Mouse (Mus musculus): ENCODE data around the gene Olfr1018. TPM values are rescaled to one million over a fixed set of nuclear protein-coding genes. Genes with fewer than 3 reads are reported as not detected.

The Olfr1018 gene
- polyA plus RNA-seq (2012; ENCODE audit: insufficient read depth, insufficient read length, low replicate concordance, missing spikeins), result not detected in 2 replicates

- TF ChIP-seq POLR2A (IDR thresholded peaks at IDR 0.05; ENCODE audit: insufficient read depth, low read depth, low read length) (no peak), CTCF (IDR thresholded peaks at IDR 0.05; ENCODE audit: insufficient read depth, low read depth, low read length) (no peak)
- Histone ChIP-seq H3K27ac (ENCODE audit: insufficient read depth, low read depth, low read length) (no peak within 1 kb of the TSS), H3K4me1 (ENCODE audit: control insufficient read depth, insufficient read depth, low read length) (no peaks in the 10 kb centered on the region), H3K4me3 (ENCODE audit: insufficient read depth, low read depth, low read length) (no peak within 1 kb of the TSS)
These were observed at the start of gene Olfr1018 for GRCm38 (mm10) chr2:85818179-85818578. Olfr1018 (plus strand) TSS chr2:85818479.

DNA sequence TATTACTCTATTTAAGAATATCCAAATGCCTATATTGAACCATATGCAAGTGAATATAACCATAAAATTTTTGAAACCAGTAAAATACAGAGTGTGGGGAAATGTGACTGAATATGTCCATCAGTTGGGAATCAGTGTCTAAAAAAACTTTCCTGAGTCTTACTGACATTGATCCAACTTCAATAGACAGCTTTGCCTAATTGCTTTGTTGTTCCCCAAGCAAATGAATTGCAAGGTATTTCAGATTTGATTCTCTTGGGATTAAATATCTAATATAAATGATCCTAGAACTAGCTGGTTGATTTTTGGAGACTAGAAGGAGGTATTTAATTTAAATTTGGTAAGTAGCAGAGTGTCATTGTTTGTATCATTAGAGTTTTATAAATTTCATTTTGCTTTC, 45.9 kb upstream of the Olfr1018 start, which contains the start of gene Olfr1014:
Gene Olfr1014 (plus strand): TSS at position 301 of the 400 bp plus-strand sequence.
- no peaks in the 10 kb centered on the region for H3K4me1 ChIP-seq (ENCODE audit: control insufficient read depth, insufficient read depth, low read length)
- no peak within 1 kb of the TSS for H3K27ac ChIP-seq (ENCODE audit: insufficient read depth, low read depth, low read length)
- H3K4me3 ChIP-seq (ENCODE audit: insufficient read depth, low read depth, low read length), result no peak within 1 kb of the TSS
- no peak for TF ChIP-seq POLR2A (IDR thresholded peaks at IDR 0.05; ENCODE audit: insufficient read depth, low read depth, low read length)
- no peak for TF ChIP-seq CTCF (IDR thresholded peaks at IDR 0.05; ENCODE audit: insufficient read depth, low read depth, low read length)

GRCm38 (mm10) chr2:85781717-85782116, 36.6 kb upstream of the Olfr1018 start, which contains the start of gene Olfr1015:
Olfr1015 (plus strand) TSS chr2:85782017.
- no peaks in the 10 kb centered on the region for H3K4me1 ChIP-seq (ENCODE audit: control insufficient read depth, insufficient read depth, low read length)
- no peak for TF ChIP-seq CTCF (IDR thresholded peaks at IDR 0.05; ENCODE audit: insufficient read depth, low read depth, low read length)
- TF ChIP-seq POLR2A (IDR thresholded peaks at IDR 0.05; ENCODE audit: insufficient read depth, low read depth, low read length), result no peak
- H3K4me3 ChIP-seq (ENCODE audit: insufficient read depth, low read depth, low read length), result no peak within 1 kb of the TSS
- no peak within 1 kb of the TSS for H3K27ac ChIP-seq (ENCODE audit: insufficient read depth, low read depth, low read length)

DNA sequence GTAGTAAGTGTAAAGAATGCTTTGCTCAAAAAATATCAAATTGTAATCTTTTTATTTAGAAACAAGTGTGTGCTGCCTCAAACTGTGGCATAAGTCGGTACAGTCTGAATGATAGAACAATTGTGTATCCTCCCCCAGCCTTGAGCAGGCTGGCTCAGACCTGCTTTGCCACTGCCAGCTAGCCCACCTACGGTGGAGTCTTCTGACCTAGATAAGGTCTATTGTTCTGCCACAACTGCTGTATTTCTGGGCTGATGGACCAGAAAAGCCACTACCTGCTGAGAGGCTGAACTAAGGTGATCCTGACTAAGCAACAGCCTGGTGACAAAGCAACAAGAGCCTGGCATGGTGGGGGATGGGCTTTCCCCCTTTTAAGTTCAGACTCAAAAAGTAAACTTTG, 25.9 kb upstream of the Olfr1018 start:
- H3K4me1 ChIP-seq (ENCODE audit: control insufficient read depth, insufficient read depth, low read length), result no peaks in the 10 kb centered on the region
- H3K4me3 ChIP-seq (ENCODE audit: insufficient read depth, low read depth, low read length), result no peak overlapping the region
- H3K27ac ChIP-seq (ENCODE audit: insufficient read depth, low read depth, low read length), result no peak overlapping the region
- TF ChIP-seq POLR2A (IDR thresholded peaks at IDR 0.05; ENCODE audit: insufficient read depth, low read depth, low read length) (no peak), CTCF (IDR thresholded peaks at IDR 0.05; ENCODE audit: insufficient read depth, low read depth, low read length) (no peak)
- WGBS, result 11% methylated on average over 2 of the region's 2 CpGs

DNA sequence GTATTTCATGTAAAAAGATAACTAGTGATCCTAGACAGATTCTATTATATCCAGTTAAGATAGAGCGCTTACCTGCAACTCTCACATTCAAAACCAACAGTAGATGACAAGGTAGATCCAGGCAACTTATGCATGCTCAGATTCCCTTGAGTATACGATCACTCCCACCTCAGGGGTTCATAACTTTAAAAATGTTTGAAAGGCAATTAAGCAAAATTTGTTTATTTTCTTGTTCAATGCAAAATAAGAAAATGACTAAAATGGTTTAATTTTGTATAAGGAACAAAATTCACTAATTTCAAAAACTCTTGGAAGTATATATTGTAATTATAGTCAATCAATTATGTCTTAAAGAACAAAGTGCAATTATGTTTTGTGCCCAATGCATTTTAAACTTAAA, 15.8 kb upstream of the Olfr1018 start, which contains the start of gene Olfr1016:
Gene Olfr1016 (minus strand): TSS at position 101 of the 400 bp plus-strand sequence.
- H3K27ac ChIP-seq (ENCODE audit: insufficient read depth, low read depth, low read length), result no peak within 1 kb of the TSS
- WGBS, result 93% methylated on average over 2 of the region's 2 CpGs
- no peaks in the 10 kb centered on the region for H3K4me1 ChIP-seq (ENCODE audit: control insufficient read depth, insufficient read depth, low read length)
- H3K4me3 ChIP-seq (ENCODE audit: insufficient read depth, low read depth, low read length), result no peak within 1 kb of the TSS
- TF ChIP-seq POLR2A (IDR thresholded peaks at IDR 0.05; ENCODE audit: insufficient read depth, low read depth, low read length), result no peak
- TF ChIP-seq CTCF (IDR thresholded peaks at IDR 0.05; ENCODE audit: insufficient read depth, low read depth, low read length), result no peak

DNA sequence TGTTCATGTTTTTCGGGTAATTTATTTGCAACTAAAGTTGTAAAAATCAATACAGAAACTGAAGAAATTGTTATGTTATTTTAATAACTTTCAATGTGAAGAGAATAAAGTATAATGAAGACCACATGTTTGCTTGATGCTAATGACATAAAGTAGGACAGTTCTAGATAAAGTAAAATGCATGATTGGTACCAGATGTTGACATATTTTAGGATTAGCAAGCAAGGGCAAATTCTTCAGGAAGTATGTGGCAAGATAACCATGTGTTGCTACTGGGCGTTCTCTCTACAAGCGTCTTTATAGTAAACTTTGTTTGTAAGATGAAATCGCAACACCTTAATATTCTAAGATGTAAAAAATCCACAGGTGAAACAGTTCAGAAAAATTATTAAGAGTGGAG, 13.8 kb upstream of the Olfr1018 start:
- Histone ChIP-seq H3K4me1 (ENCODE audit: control insufficient read depth, insufficient read depth, low read length) (no peaks in the 10 kb centered on the region), H3K4me3 (ENCODE audit: insufficient read depth, low read depth, low read length) (no peak overlapping the region), H3K27ac (ENCODE audit: insufficient read depth, low read depth, low read length) (no peak overlapping the region)
- 92% methylated on average over 4 of the region's 4 CpGs for WGBS
- TF ChIP-seq CTCF (IDR thresholded peaks at IDR 0.05; ENCODE audit: insufficient read depth, low read depth, low read length), result no peak

GRCm38 (mm10) chr2:85845383-85845782, 27.1 kb downstream of the Olfr1018 start, which contains the start of gene Olfr1019:
Olfr1019 (minus strand) TSS chr2:85845483.
- TF ChIP-seq POLR2A (IDR thresholded peaks at IDR 0.05; ENCODE audit: insufficient read depth, low read depth, low read length) (no peak), CTCF (IDR thresholded peaks at IDR 0.05; ENCODE audit: insufficient read depth, low read depth, low read length) (no peak)
- Histone ChIP-seq H3K4me1 (ENCODE audit: control insufficient read depth, insufficient read depth, low read length) (no peaks in the 10 kb centered on the region), H3K27ac (ENCODE audit: insufficient read depth, low read depth, low read length) (no peak within 1 kb of the TSS), H3K4me3 (ENCODE audit: insufficient read depth, low read depth, low read length) (no peak within 1 kb of the TSS)

DNA sequence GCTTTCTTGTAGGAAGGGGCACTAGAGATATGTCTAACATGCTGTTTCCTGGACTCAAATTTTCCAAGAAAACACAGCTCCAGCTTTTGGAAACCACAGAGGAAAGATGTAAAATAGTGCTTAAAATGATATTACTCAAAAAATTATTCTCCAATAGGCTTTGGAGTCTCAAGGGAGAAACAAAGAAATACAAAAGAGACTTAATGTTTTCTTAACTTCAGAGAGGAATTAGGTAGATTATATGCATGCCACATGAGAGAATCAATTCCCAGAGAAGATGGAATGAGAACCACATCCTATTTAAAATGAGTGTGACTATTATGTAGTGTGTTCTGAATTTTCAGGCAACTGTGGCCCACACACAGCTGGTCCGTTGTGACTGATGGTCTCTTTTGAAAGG, 28.5 kb downstream of the Olfr1018 start, which contains the start of gene Olfr1020:
Gene Olfr1020 (plus strand): TSS at position 301 of the 400 bp plus-strand sequence.
- no peak within 1 kb of the TSS for H3K4me3 ChIP-seq (ENCODE audit: insufficient read depth, low read depth, low read length)
- 84% methylated on average over 1 of the region's 1 CpGs for WGBS
- no peaks in the 10 kb centered on the region for H3K4me1 ChIP-seq (ENCODE audit: control insufficient read depth, insufficient read depth, low read length)
- no peak within 1 kb of the TSS for H3K27ac ChIP-seq (ENCODE audit: insufficient read depth, low read depth, low read length)
- no peak for TF ChIP-seq POLR2A (IDR thresholded peaks at IDR 0.05; ENCODE audit: insufficient read depth, low read depth, low read length)
- TF ChIP-seq CTCF (IDR thresholded peaks at IDR 0.05; ENCODE audit: insufficient read depth, low read depth, low read length), result no peak

- Histone ChIP-seq H3K4me1 (ENCODE audit: control insufficient read depth, insufficient read depth, low read length) (no peaks in the 10 kb centered on the region), H3K27ac (ENCODE audit: insufficient read depth, low read depth, low read length) (no peak within 1 kb of the TSS), H3K4me3 (ENCODE audit: insufficient read depth, low read depth, low read length) (no peak within 1 kb of the TSS)
- no peak for TF ChIP-seq POLR2A (IDR thresholded peaks at IDR 0.05; ENCODE audit: insufficient read depth, low read depth, low read length)
- TF ChIP-seq CTCF (IDR thresholded peaks at IDR 0.05; ENCODE audit: insufficient read depth, low read depth, low read length), result no peak
- 45% methylated on average over 2 of the region's 2 CpGs for WGBS
These were observed 50.0 kb downstream of the Olfr1018 start, which contains the start of gene Olfr1022 for GRCm38 (mm10) chr2:85868294-85868693. Olfr1022 (plus strand) TSS chr2:85868594.

Other genes with a start within 250 kb of the Olfr1018 start
- not detected in 2 replicates for gene Olfr996, start 239.3 kb upstream of the Olfr1018 start, polyA plus RNA-seq (2012; ENCODE audit: insufficient read depth, insufficient read length, low replicate concordance, missing spikeins)
- gene Olfr998, start 229.5 kb upstream of the Olfr1018 start, polyA plus RNA-seq (2012; ENCODE audit: insufficient read depth, insufficient read length, low replicate concordance, missing spikeins), result not detected in 2 replicates
- gene Olfr1000, start 206.6 kb upstream of the Olfr1018 start, polyA plus RNA-seq (2012; ENCODE audit: insufficient read depth, insufficient read length, low replicate concordance, missing spikeins), result not detected in 2 replicates
- gene Olfr1002, start 167.8 kb upstream of the Olfr1018 start, polyA plus RNA-seq (2012; ENCODE audit: insufficient read depth, insufficient read length, low replicate concordance, missing spikeins), result not detected in 2 replicates
- not detected in 2 replicates for gene Olfr154, start 154.0 kb upstream of the Olfr1018 start, polyA plus RNA-seq (2012; ENCODE audit: insufficient read depth, insufficient read length, low replicate concordance, missing spikeins)
- gene Olfr1006, start 139.7 kb upstream of the Olfr1018 start, polyA plus RNA-seq (2012; ENCODE audit: insufficient read depth, insufficient read length, low replicate concordance, missing spikeins), result not detected in 2 replicates
- not detected in 2 replicates for gene Olfr1008, start 129.0 kb upstream of the Olfr1018 start, polyA plus RNA-seq (2012; ENCODE audit: insufficient read depth, insufficient read length, low replicate concordance, missing spikeins)
- gene Olfr1009, start 103.1 kb upstream of the Olfr1018 start, polyA plus RNA-seq (2012; ENCODE audit: insufficient read depth, insufficient read length, low replicate concordance, missing spikeins), result not detected in 2 replicates
- gene Olfr1012, start 55.7 kb upstream of the Olfr1018 start, polyA plus RNA-seq (2012; ENCODE audit: insufficient read depth, insufficient read length, low replicate concordance, missing spikeins), result not detected in 2 replicates
- gene Olfr1013, start 51.4 kb upstream of the Olfr1018 start, polyA plus RNA-seq (2012; ENCODE audit: insufficient read depth, insufficient read length, low replicate concordance, missing spikeins), result not detected in 2 replicates
- gene Olfr1014, start 45.8 kb upstream of the Olfr1018 start, polyA plus RNA-seq (2012; ENCODE audit: insufficient read depth, insufficient read length, low replicate concordance, missing spikeins), result not detected in 2 replicates
- gene Olfr1015, start 36.5 kb upstream of the Olfr1018 start, polyA plus RNA-seq (2012; ENCODE audit: insufficient read depth, insufficient read length, low replicate concordance, missing spikeins), result not detected in 2 replicates
- gene Olfr1016, start 15.9 kb upstream of the Olfr1018 start, polyA plus RNA-seq (2012; ENCODE audit: insufficient read depth, insufficient read length, low replicate concordance, missing spikeins), result not detected in 2 replicates
- gene Olfr1019, start 27.0 kb downstream of the Olfr1018 start, polyA plus RNA-seq (2012; ENCODE audit: insufficient read depth, insufficient read length, low replicate concordance, missing spikeins), result not detected in 2 replicates
- not detected in 2 replicates for gene Olfr1020, start 28.6 kb downstream of the Olfr1018 start, polyA plus RNA-seq (2012; ENCODE audit: insufficient read depth, insufficient read length, low replicate concordance, missing spikeins)
- gene Olfr1022, start 50.1 kb downstream of the Olfr1018 start, polyA plus RNA-seq (2012; ENCODE audit: insufficient read depth, insufficient read length, low replicate concordance, missing spikeins), result not detected in 2 replicates
- gene Olfr1023, start 67.2 kb downstream of the Olfr1018 start, polyA plus RNA-seq (2012; ENCODE audit: insufficient read depth, insufficient read length, low replicate concordance, missing spikeins), result not detected in 2 replicates
- gene Olfr1024, start 86.6 kb downstream of the Olfr1018 start, polyA plus RNA-seq (2012; ENCODE audit: insufficient read depth, insufficient read length, low replicate concordance, missing spikeins), result not detected in 2 replicates
- gene Olfr1025-ps1, start 96.7 kb downstream of the Olfr1018 start, polyA plus RNA-seq (2012; ENCODE audit: insufficient read depth, insufficient read length, low replicate concordance, missing spikeins), result not detected in 2 replicates
- not detected in 2 replicates for gene Olfr1026, start 103.1 kb downstream of the Olfr1018 start, polyA plus RNA-seq (2012; ENCODE audit: insufficient read depth, insufficient read length, low replicate concordance, missing spikeins)
- gene Olfr1028, start 132.0 kb downstream of the Olfr1018 start, polyA plus RNA-seq (2012; ENCODE audit: insufficient read depth, insufficient read length, low replicate concordance, missing spikeins), result not detected in 2 replicates
- gene Olfr1029, start 155.4 kb downstream of the Olfr1018 start, polyA plus RNA-seq (2012; ENCODE audit: insufficient read depth, insufficient read length, low replicate concordance, missing spikeins), result not detected in 2 replicates
- not detected in 2 replicates for gene Olfr1030, start 160.8 kb downstream of the Olfr1018 start, polyA plus RNA-seq (2012; ENCODE audit: insufficient read depth, insufficient read length, low replicate concordance, missing spikeins)
- not detected in 2 replicates for gene Olfr1031, start 171.8 kb downstream of the Olfr1018 start, polyA plus RNA-seq (2012; ENCODE audit: insufficient read depth, insufficient read length, low replicate concordance, missing spikeins)
- gene Olfr1032, start 187.1 kb downstream of the Olfr1018 start, polyA plus RNA-seq (2012; ENCODE audit: insufficient read depth, insufficient read length, low replicate concordance, missing spikeins), result not detected in 2 replicates
- not detected in 2 replicates for gene Olfr1033, start 202.2 kb downstream of the Olfr1018 start, polyA plus RNA-seq (2012; ENCODE audit: insufficient read depth, insufficient read length, low replicate concordance, missing spikeins)
- not detected in 2 replicates for gene Olfr1034, start 227.4 kb downstream of the Olfr1018 start, polyA plus RNA-seq (2012; ENCODE audit: insufficient read depth, insufficient read length, low replicate concordance, missing spikeins)